Mouse (Mus musculus) 3T3-L1 (cell line): Measurements from ENCODE around the gene Tspan3.
A peak's percentile ranks its signal among the peaks of the same experiment; 100 is the strongest.

Source experiments
- DNase-seq: peaks from one replicate; pipeline ENCODE4 v3.0.0-alpha.2; 2015; ENCODE audit warnings: low read depth, low spot score

Tspan3 gene

GRCm38 (mm10) chr9:56165377-56165776, at the start of gene Tspan3:
Tspan3 (minus strand) TSS chr9:56165477.
- no peak for DNase-seq

DNA sequence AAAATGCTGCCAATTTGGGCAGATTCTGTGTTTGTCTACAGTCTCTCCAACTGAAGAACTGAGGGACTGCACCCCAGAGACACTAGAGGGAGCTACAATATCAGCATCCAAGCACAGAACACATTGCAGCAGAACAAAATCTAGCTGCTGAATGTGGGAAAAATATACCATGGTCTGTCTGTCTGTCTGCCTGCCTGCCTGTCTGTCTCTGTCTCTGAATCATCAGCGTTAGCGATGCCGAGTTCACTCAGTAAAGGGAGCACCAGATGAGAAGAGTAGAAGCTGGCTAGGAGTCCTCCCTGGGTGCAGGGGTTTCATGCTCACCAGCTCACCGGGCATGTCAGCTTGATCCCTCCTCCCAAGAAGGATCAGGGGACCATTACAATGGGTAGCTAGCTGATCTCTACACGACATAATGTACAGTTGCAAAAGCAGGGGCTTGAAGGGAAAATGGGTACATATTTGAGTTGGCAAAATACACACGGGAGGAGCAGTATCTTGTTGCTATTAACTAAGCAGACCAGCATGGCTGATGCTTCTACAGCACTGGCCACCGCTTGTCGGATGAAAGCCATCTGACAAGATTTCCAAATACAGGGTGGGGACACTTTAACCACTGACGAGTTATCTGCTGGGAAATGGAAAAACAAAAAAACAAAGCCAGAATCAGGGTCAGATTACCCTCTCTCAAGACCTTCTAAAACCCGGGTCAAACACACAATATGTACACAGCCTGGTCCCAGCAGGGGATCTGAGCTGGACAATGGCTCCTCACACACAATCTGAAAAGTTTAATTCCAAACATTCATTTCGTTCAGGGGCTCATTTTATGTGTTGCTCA, 48.4 kb upstream of the Tspan3 start:
- peak; percentile 86 for DNase-seq

- no peak for DNase-seq
These were observed 43.5 kb upstream of the Tspan3 start for GRCm38 (mm10) chr9:56208817-56209216.

DNA sequence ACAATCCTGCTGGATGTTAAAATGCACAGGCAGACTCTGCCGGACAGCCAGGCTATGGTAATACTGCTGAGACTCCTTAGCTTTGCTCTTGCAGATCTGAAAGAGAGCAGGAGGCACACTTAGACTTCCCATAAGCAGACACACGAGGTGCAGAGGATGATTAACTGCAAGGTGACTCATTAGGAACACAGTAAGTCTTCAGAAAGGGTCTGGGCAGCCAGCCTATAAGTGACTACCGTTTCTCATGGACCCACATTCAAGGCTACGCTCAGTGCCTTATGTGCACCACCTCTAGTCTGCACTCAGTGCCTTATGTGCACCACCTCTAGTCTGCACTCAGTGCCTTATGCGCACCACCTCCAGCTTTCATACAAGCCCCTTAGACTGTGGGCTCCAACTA, 42.2 kb upstream of the Tspan3 start:
- DNase-seq = peak; percentile 52

GRCm38 (mm10) chr9:56207083-56207482, 41.8 kb upstream of the Tspan3 start:
- no peak for DNase-seq

DNA sequence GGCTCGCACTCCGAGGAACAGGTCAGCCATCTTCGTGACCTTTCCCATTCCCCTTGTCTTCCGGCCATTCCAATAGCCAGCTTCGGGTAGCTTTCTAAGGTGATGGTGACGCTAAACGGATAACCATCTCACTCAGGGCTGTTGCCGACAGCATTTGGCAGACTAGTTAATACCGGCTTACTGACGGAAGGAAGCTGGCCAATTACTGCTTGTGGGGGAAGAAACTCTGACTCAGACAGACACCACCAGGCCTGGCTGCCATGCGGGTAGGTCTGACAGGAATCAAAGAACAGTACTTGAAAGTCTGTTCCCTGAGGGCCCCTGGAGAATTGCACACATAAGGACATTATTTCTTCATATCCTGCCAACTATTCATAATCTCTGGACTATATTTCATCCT, 40.1 kb upstream of the Tspan3 start:
- no peak for DNase-seq

- peak; percentile 35 for DNase-seq
These were observed 39.0 kb upstream of the Tspan3 start for GRCm38 (mm10) chr9:56204316-56204715.

DNA sequence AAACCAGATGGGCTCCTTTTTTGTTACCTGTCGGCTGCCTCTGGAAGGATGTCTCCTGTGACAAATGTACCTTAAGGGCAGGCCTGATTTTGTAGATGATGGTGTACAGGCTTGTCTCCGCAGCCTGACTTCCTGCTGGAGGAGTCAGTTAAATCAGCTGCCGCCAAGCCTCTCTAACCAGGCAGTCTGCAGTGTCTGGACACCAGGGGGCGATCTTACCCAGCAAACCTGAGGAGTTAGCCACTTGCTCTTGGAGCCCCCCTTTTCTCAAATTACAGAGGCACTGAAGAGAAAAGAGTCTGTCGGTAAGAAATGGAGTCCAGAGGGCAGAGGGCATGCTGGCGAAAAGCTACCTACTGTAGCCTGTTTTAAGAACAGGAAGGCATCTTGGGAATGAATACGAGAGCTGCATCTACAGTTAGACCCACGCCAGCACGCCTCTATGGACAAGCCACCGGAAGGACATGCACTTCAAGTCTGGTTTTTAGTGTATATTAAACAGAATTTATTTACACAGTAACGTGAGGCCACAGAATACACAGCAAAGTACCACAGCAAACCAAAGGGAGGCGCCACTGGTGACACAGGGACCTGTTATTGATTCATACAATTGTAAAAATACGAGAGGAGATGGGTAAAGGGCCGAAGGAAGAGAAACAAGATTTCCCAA, 35.5 kb upstream of the Tspan3 start:
- DNase-seq = peak; percentile 81

- DNase-seq = no peak
These were observed 34.9 kb upstream of the Tspan3 start for GRCm38 (mm10) chr9:56200200-56200599.

- DNase-seq = peak; percentile 65
These were observed 31.6 kb upstream of the Tspan3 start for GRCm38 (mm10) chr9:56196921-56197320.

DNA sequence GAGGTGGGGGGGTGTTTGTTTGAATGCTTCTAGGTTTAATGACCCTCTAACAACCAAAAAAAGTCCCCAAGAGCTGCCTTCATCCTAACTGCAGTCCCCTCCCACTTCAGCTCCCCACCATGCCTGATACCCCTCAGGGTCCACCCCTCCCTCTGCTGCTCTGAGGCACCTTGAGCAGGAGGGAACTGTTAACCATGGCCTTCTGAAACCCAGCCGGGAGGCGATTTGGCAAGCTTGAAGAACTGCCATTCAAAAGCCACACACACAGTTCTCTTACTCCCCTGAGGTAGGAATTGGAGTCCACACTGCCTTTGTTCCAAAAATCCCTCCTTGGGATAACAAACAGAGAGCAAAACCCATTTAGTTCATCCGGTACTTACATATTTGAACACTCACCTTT, 29.9 kb upstream of the Tspan3 start:
- DNase-seq = no peak

- DNase-seq = no peak
These were observed 26.5 kb upstream of the Tspan3 start for GRCm38 (mm10) chr9:56191498-56192455.

GRCm38 (mm10) chr9:56180118-56180781, 15.0 kb upstream of the Tspan3 start:
- no peak for DNase-seq

- no peak for DNase-seq
These were observed 14.3 kb upstream of the Tspan3 start for GRCm38 (mm10) chr9:56179416-56180117.

GRCm38 (mm10) chr9:56177354-56177753, 12.1 kb upstream of the Tspan3 start:
- peak; percentile 70 for DNase-seq

- no peak for DNase-seq
These were observed 10.0 kb upstream of the Tspan3 start for GRCm38 (mm10) chr9:56175316-56175715.

GRCm38 (mm10) chr9:56167690-56168089, 2.4 kb upstream of the Tspan3 start:
- DNase-seq = no peak

DNA sequence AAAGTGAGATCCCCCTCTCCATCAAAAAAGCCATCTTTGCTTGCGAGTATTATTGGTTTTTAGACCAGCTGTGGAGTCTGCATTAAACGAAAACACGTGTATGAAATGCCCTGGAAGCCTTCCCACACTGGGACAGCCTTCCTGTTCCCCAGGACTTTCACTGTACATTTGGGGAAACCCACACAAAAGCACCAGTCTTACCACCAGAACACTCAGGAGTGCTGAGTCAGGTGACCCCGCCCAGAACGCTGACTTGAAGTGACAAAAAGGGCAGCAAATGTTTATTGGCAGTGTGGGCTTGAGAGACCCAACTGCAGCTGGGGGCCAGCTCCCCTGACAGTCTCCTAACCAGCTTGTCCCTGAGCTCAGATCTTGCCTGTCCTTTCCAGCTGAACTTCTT, 884 bp upstream of the Tspan3 start:
- DNase-seq = peak; percentile 65

GRCm38 (mm10) chr9:56160341-56161141, 4.7 kb downstream of the Tspan3 start:
- peak; percentile 77 for DNase-seq

DNA sequence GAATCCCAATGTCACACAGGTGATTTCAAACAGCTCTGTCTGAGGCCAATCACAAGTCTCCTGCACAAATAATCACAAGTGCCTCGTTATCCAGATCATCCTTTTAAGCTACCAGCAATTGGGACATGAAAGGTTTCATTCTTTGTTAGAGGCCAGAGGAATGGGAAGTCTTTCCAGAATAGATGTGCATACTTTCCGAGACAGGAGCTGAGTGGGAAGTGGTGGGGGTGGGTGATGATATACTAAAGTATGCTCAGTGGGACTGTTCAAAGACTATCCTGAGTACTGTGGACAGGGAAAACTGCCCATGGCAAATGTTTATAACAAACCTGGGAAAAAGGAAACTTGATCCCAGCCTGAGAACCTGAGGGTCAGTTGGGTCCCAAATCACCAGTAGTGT, 5.8 kb downstream of the Tspan3 start:
- DNase-seq = no peak
